Mouse (Mus musculus): ENCODE results near the gene 4930595D18Rik. TPM values are rescaled to one million over a fixed set of nuclear protein-coding genes. Genes with fewer than 3 reads are reported as not detected.

4930595D18Rik gene
- polyA plus RNA-seq, 1 experiment: not detected

- H3K4me3 ChIP-seq (ENCODE audit: insufficient read depth, low read length): no peak overlapping the region
- TF ChIP-seq CTCF (IDR thresholded peaks at IDR 0.05; ENCODE audit: low read depth, low read length): no peak
- no peak for TF ChIP-seq POLR2A (IDR thresholded peaks at IDR 0.05; ENCODE audit: borderline replicate concordance, low read depth, low read length)
- H3K4me1 ChIP-seq (ENCODE audit: control insufficient read depth, insufficient read depth, low read length): peaks cover 33% of the 10 kb centered on the region
- no peak overlapping the region for H3K27ac ChIP-seq (ENCODE audit: insufficient read depth, low read depth, low read length)
Observed at GRCm38 (mm10) chr12:111168891-111169290, 15.4 kb downstream of the 4930595D18Rik start.

GRCm38 (mm10) chr12:111166681-111167289 is 17.5 kb downstream of the 4930595D18Rik start:
- peaks cover 28% of the 10 kb centered on the region for H3K4me1 ChIP-seq (ENCODE audit: control insufficient read depth, insufficient read depth, low read length)

GRCm38 (mm10) chr12:111165831-111166591 is 18.3 kb downstream of the 4930595D18Rik start, which contains the start of gene Traf3:
Gene Traf3 (plus strand): TSS chr12:111166370.
- TF ChIP-seq CTCF (IDR thresholded peaks at IDR 0.05; ENCODE audit: low read depth, low read length) (no peak), POLR2A (IDR thresholded peaks at IDR 0.05; ENCODE audit: borderline replicate concordance, low read depth, low read length) (no peak)
- Histone ChIP-seq H3K27ac (ENCODE audit: insufficient read depth, low read depth, low read length) (peak within 1 kb of the TSS; percentile 72), H3K4me1 (ENCODE audit: control insufficient read depth, insufficient read depth, low read length) (peaks cover 28% of the 10 kb centered on the region), H3K4me3 (ENCODE audit: insufficient read depth, low read length) (peak within 1 kb of the TSS; percentile 95)

More at GRCm38 (mm10) chr12:111166681-111167289, 17.5 kb downstream of the 4930595D18Rik start:
- Histone ChIP-seq H3K27ac (ENCODE audit: insufficient read depth, low read depth, low read length) (peak overlapping the region; percentile 71), H3K4me3 (ENCODE audit: insufficient read depth, low read length) (peak overlapping the region; percentile 95)
- TF ChIP-seq CTCF (IDR thresholded peaks at IDR 0.05; ENCODE audit: low read depth, low read length): no peak
- no peak for TF ChIP-seq POLR2A (IDR thresholded peaks at IDR 0.05; ENCODE audit: borderline replicate concordance, low read depth, low read length)

GRCm38 (mm10) chr12:111165146-111165812 is 19.0 kb downstream of the 4930595D18Rik start:
- no peak for TF ChIP-seq POLR2A (IDR thresholded peaks at IDR 0.05; ENCODE audit: borderline replicate concordance, low read depth, low read length)
- TF ChIP-seq CTCF (IDR thresholded peaks at IDR 0.05; ENCODE audit: low read depth, low read length): 0 out of 2 replicates have a peak, but pooled peaks have one; percentile 18
- H3K4me3 ChIP-seq (ENCODE audit: insufficient read depth, low read length): peak overlapping the region; percentile 51
- peak overlapping the region; percentile 72 for H3K27ac ChIP-seq (ENCODE audit: insufficient read depth, low read depth, low read length)
- peaks cover 35% of the 10 kb centered on the region for H3K4me1 ChIP-seq (ENCODE audit: control insufficient read depth, insufficient read depth, low read length)

GRCm38 (mm10) chr12:111164310-111164751 is 20.0 kb downstream of the 4930595D18Rik start:
- Histone ChIP-seq H3K4me1 (ENCODE audit: control insufficient read depth, insufficient read depth, low read length) (peaks cover 35% of the 10 kb centered on the region), H3K4me3 (ENCODE audit: insufficient read depth, low read length) (peak overlapping the region; percentile 41), H3K27ac (ENCODE audit: insufficient read depth, low read depth, low read length) (no peak overlapping the region)
- TF ChIP-seq POLR2A (IDR thresholded peaks at IDR 0.05; ENCODE audit: borderline replicate concordance, low read depth, low read length) (no peak), CTCF (IDR thresholded peaks at IDR 0.05; ENCODE audit: low read depth, low read length) (no peak)

- TF ChIP-seq POLR2A (IDR thresholded peaks at IDR 0.05; ENCODE audit: borderline replicate concordance, low read depth, low read length) (no peak), CTCF (IDR thresholded peaks at IDR 0.05; ENCODE audit: low read depth, low read length) (no peak)
- H3K27ac ChIP-seq (ENCODE audit: insufficient read depth, low read depth, low read length): no peak overlapping the region
- H3K4me1 ChIP-seq (ENCODE audit: control insufficient read depth, insufficient read depth, low read length): peaks cover 40% of the 10 kb centered on the region
- no peak overlapping the region for H3K4me3 ChIP-seq (ENCODE audit: insufficient read depth, low read length)
Observed at GRCm38 (mm10) chr12:111162312-111163061, 21.8 kb downstream of the 4930595D18Rik start.

GRCm38 (mm10) chr12:111161943-111162311 is 22.4 kb downstream of the 4930595D18Rik start:
- Histone ChIP-seq H3K4me3 (ENCODE audit: insufficient read depth, low read length) (no peak overlapping the region), H3K27ac (ENCODE audit: insufficient read depth, low read depth, low read length) (no peak overlapping the region), H3K4me1 (ENCODE audit: control insufficient read depth, insufficient read depth, low read length) (peaks cover 41% of the 10 kb centered on the region)
- TF ChIP-seq POLR2A (IDR thresholded peaks at IDR 0.05; ENCODE audit: borderline replicate concordance, low read depth, low read length) (no peak), CTCF (IDR thresholded peaks at IDR 0.05; ENCODE audit: low read depth, low read length) (no peak)

GRCm38 (mm10) chr12:111160871-111161270 is 23.4 kb downstream of the 4930595D18Rik start:
- Histone ChIP-seq H3K4me3 (ENCODE audit: insufficient read depth, low read length) (no peak overlapping the region), H3K27ac (ENCODE audit: insufficient read depth, low read depth, low read length) (no peak overlapping the region), H3K4me1 (ENCODE audit: control insufficient read depth, insufficient read depth, low read length) (peaks cover 41% of the 10 kb centered on the region)
- TF ChIP-seq POLR2A (IDR thresholded peaks at IDR 0.05; ENCODE audit: borderline replicate concordance, low read depth, low read length): no peak
- TF ChIP-seq CTCF (IDR thresholded peaks at IDR 0.05; ENCODE audit: low read depth, low read length): no peak

Data from bone marrow macrophage, adult 2 months (primary cell).